Mouse (Mus musculus): ENCODE measurements around the gene A630095N17Rik.

A630095N17Rik gene

GRCm38 (mm10) chr1:75214442-75214841, 17.5 kb downstream of the A630095N17Rik start:
- no peak for DNase-seq (ENCODE audit: low read depth)

GRCm38 (mm10) chr1:75213096-75213495, 18.8 kb downstream of the A630095N17Rik start:
- no peak for DNase-seq (ENCODE audit: low read depth)

GRCm38 (mm10) chr1:75212542-75212941, 19.4 kb downstream of the A630095N17Rik start:
- DNase-seq (ENCODE audit: low read depth) = no peak

DNA sequence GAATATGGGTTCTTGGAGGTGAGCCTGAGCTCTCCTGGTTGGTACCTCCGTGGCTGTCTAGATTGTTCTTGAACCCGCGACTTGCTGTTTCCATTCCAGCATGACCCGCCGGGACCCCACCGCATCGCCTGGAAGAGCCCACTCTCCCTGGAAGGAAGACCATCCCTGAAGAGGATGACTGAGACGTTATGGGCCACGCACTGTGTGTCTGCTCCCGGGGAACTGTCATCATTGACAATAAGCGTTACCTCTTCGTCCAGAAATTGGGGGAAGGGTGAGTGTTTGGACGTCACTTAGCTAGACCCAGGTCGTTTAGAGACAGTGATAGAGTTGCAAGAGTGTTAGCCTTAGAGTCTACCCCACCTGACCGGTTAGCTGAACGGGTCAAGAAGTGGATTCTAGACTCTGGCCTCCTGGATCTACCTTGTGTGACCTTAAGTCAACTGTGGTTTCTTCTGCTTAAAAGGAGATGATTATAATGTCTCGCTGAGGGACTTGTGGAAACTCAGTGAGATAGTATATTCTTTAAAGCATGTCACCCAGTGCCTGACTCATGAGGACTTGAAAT, 20.7 kb downstream of the A630095N17Rik start:
- no peak for DNase-seq (ENCODE audit: low read depth)

- DNase-seq (ENCODE audit: low read depth) = peak; percentile 95
These were observed 21.5 kb downstream of the A630095N17Rik start, which contains the start of the genes Glb1l and Stk16 for GRCm38 (mm10) chr1:75210136-75211087. Gene Glb1l, minus strand, starts transcription at chr1:75210813. Gene Stk16, plus strand, starts transcription at chr1:75210838.

DNA sequence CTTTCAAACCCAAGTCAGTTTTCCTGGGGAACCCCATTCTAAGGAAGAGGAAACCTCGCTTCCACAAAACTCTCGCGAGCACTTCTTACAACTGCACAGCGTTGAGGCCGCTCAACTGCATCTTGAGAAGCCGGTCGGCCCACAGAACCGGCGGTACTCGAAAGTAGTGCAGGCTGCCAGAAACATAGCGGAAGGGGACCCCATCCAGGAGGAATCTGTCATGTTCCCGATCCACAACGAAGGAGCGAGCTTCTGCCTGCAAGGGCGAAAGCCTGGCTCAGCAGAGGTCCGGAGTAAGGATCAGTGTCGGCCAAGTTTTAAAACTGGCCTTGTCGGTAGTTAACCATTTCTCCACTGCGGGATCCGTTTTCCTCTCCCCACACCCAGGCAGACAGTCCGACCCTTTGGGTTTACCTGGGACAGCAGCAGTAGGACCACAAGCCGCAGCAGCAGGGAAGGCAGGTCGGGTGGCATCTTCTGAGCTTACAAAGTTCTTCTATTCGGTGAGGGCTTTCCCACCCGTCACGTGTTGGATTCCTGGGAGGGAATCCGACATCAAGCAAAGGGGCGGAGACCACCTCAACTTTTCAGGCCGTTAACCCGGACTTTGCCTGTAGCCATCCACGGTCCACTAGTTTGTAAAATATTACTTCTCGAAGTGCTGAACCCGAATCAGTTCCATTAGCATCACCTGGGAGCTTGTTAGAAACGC, 22.8 kb downstream of the A630095N17Rik start:
- no peak for DNase-seq (ENCODE audit: low read depth)

DNA sequence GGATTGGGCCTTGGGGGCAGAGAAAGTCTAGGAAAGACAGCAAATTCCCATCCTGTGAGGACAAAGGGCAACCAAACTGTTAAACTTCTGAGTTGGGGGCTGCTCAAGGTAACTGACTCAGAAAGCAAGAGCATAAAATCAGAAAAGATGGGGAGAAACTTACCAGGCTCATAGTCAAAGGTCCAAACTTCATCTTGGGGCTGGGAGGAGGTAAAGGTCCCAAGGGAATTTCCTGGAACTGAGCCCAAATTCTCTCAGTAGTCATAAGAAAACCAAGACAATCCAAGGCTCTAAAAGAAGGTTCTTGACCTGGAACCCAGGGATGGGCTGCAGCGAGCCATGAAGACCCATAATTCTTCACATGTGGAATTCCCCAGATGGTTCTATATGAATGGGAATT, 30.7 kb downstream of the A630095N17Rik start:
- no peak for DNase-seq (ENCODE audit: low read depth)

DNA sequence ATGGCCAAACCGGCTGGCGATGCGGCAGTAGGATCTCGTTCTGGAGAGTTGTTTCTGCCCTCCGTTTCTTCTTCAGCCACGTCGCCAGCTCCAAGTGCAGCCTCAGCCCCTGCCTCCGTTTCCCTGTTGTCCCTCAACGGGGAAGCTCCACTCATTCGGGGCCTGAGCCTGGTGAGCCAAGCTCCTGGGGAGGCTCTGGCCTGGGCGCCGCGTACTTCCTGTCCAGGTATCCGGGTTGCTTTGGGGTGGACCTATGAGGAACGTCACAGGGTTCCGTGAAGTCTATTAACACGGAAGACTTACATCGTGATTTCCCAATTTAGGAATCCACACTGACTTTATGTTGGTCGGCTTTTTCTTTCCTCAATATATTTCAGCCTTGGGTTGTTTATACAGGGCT, 39.5 kb downstream of the A630095N17Rik start:
- DNase-seq (ENCODE audit: low read depth) = no peak

GRCm38 (mm10) chr1:75191622-75192402, 40.1 kb downstream of the A630095N17Rik start, which contains the start of the genes Ankzf1 and Atg9a:
Gene Ankzf1, plus strand, starts transcription at chr1:75192151.
Gene Atg9a, minus strand, starts transcription at chr1:75192196.
- DNase-seq (ENCODE audit: low read depth) = peak; percentile 97

DNA sequence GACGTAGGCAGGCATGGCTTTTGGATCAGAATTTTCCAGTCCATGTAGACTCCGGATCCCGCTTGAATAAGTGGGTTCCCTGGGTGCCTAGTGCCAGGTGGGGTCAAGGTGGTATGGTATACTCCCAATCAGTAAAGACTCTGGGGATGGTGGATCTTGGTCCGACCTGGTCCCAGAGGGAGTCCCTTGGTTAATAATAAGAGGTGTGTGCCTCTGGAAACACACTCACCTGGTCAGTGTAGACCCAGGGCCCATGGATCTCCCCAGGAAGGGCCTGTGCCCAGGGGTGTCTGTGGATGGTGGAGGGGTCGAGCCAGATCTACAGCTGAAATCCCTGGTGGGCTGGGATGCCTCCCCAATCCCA, 40.7 kb downstream of the A630095N17Rik start:
- DNase-seq (ENCODE audit: low read depth) = no peak

- no peak for DNase-seq (ENCODE audit: low read depth)
These were observed 41.3 kb downstream of the A630095N17Rik start for GRCm38 (mm10) chr1:75190577-75190976.

DNA sequence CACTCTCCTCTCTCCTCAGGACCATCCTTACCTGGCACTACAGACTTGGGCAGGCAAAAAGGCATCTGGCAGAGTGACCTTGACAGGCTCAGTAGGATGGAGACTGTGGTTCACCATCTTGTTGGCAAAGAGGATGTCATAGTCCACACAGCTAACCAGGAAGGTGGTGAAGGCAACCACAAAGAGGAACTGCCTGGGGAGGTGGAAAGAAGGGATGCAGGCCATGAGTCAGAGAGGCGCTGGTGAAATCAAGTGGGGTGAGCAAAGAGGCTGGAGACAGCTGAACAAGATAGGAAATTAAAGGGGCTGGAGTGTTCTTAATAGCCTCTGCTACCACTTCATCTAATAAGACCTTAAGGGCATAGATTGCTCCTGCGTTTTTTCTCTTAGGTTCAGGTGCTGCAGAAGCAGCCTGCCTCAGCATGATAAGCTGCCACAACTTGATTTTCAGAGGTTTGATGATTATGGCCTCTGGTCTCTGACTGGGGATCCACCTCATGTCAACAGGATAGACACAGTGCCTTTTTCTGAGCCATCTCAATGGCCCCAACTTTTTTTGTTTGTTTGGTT, 43.9 kb downstream of the A630095N17Rik start:
- peak; percentile 70 for DNase-seq (ENCODE audit: low read depth)

- no peak for DNase-seq (ENCODE audit: low read depth)
These were observed 44.8 kb downstream of the A630095N17Rik start for GRCm38 (mm10) chr1:75187126-75187525.

DNA sequence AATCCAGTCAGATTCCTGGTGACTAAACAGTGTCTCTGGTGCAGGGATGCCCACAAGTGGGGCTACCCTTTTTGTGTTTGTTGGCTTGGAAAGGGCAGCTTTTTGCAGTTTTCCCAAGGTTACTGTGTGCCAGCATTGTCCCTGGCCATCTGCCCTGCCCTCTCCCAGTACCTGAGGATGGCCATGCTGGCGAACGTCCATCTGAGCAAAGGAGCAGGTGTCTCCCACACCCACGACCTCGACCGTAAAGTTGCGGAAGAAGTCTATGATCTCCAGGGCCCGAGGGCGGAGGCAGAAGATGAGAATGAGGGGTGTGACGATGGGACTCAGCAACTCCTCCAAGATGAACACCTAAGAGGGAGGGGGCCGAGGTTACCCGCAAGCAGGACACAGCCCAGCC, 46.4 kb downstream of the A630095N17Rik start:
- DNase-seq (ENCODE audit: low read depth) = no peak

DNA sequence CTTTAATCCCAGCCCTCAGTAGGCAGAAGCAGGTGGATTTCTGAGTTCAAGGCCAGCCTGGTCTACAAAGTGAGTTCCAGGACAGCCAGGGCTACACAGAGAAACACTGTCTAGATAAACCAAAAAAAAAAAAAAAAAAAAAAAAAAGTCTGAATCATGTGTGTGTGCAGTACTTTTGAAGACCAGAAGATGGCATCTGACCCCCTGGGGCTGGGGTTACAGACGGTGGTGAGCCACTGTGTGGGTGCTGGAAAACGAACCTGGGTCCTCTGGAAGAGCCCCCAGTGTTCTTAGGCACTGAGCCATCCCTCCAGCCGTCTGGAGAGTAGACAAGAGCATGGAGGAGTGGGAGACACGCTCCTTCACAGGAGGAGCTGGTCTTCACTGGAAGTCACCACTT, 49.7 kb downstream of the A630095N17Rik start:
- DNase-seq (ENCODE audit: low read depth) = no peak

DNA sequence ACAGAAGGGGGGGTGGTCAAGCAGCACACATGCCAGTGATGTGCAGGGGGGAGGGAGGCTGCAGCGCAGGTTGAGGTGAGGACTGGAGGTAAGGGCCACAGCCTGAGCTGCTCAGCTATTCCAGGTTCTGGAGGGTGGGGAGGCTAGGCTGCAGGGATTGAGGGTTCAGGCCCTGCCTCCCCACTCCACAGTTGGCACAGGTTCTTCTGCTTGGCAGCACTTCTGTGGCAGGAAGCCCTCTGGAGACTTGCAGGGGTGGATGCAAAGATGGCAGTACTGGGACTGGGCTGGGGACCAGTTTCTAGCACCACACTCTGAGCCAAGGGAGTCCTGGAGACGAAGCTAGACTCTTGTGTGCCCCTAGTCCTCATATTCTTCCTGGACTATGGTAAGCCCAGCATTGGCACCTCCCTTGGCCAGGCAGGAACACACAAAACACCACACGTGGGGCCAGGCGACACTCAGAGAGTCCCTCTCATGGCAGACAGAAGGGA, 50.5 kb downstream of the A630095N17Rik start:
- DNase-seq (ENCODE audit: low read depth) = no peak

DNA sequence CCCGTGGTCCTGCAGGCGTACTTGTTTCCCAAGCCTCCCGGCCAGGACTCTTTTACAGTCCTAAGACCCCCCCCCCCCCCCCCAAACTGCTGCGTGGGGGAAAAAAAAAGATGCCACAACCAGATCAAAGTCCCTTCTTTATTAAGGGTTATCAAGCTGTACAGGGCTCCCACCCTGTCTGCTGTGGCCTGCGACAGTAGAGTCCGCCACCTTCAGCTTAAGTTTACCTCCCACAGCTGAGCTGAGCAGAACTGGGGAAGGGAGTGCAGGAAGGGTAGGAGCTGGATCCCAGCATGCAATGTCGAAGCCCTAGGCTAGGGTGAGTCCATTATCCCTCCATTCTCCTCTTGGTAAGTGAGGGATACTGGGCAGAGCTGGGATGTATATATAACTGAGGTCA, 51.2 kb downstream of the A630095N17Rik start:
- no peak for DNase-seq (ENCODE audit: low read depth)

- peak; percentile 85 for DNase-seq (ENCODE audit: low read depth)
These were observed 51.8 kb downstream of the A630095N17Rik start, which contains the start of gene Abcb6 for GRCm38 (mm10) chr1:75180105-75180590. Gene Abcb6, minus strand, starts transcription at chr1:75180392.

DNA sequence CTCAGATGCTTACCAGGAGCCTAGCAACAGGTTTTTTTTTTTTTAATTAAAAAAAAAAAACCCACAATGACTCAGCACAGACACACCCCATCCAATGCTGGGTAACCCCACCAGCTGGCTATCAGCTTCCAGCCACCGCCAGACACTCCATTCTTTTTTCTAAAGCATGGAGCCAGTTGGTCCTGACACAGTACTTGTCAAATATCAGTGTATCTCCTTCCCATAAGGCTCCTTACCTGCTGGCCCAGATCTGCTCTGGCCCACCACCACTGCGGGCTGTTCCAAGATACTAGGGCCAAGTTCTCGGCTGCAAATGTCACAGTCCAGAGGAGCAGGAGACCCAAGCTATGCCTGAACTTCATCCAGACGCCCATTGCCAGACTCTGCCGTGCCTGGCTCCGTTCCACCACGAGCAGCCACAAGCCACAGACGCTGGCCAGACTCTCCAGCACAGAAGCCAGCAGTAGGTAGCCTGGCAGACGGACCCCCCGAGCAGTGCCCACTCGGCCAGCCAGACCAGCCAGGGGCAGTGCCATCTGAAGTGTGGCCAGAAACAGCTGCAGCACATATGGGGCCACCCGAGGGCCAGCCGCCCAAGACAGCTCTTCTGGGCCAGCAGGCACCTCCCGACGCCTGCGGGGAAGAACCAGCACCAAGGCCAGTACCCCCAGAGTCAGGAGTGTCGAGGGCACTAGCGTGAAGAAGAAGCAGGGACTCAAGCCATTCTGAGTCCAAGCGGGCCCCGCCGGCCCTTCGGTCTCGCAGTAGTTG, 52.4 kb downstream of the A630095N17Rik start:
- DNase-seq (ENCODE audit: low read depth) = no peak
